Mouse (Mus musculus) hindbrain, embryonic 12.5 days (tissue): Measurements from ENCODE around the gene Slc9a1. TPM values are rescaled to one million over a fixed set of nuclear protein-coding genes. Genes with fewer than 3 reads are reported as not detected.

Experiments
- ATAC-seq: fragments of 200-750 bp; cut with Nextera tagmentation; 2 replicates; pipeline ENCODE4 v1.8.0; 2017; ENCODE audit warnings: moderate TSS enrichment; ENCODE audit not compliant: low FRiP score
- H3K27ac ChIP-seq: fragments of 300-500 bp; sonication (generic); 2 replicates; pipeline ENCODE4 v1.5.1; 2016; ENCODE audit warnings: mild to moderate bottlenecking
- H3K27me3 ChIP-seq: fragments of 300-500 bp; sonication (generic); 2 replicates; pipeline ENCODE4 v1.6.1; 2016; ENCODE audit warnings: mild to moderate bottlenecking
- H3K36me3 ChIP-seq: fragments of 300-500 bp; sonication (generic); 2 replicates; pipeline ENCODE4 v1.6.1; 2016; ENCODE audit warnings: mild to moderate bottlenecking
- H3K4me1 ChIP-seq: fragments of 300-500 bp; sonication (generic); 2 replicates; pipeline ENCODE4 v1.6.1; 2016
- H3K4me2 ChIP-seq: fragments of 300-500 bp; sonication (generic); replicated peaks from 2 replicates; pipeline ENCODE4 v1.6.1; 2016; ENCODE audit warnings: mild to moderate bottlenecking
- H3K4me3 ChIP-seq: fragments of 300-500 bp; sonication (generic); 2 replicates; pipeline ENCODE4 v1.5.1; 2016; ENCODE audit warnings: mild to moderate bottlenecking
- H3K9ac ChIP-seq: fragments of 300-500 bp; sonication (generic); 2 replicates; pipeline ENCODE4 v1.6.1; 2016; ENCODE audit warnings: mild to moderate bottlenecking, moderate library complexity
- H3K9me3 ChIP-seq: fragments of 300-500 bp; sonication (generic); replicated peaks from 2 replicates; pipeline ENCODE4 v1.6.1; 2016; ENCODE audit warnings: mild to moderate bottlenecking
- WGBS: fragments of 180-500 bp; shearing (Covaris S2); methylation state at CpG from one replicate; pipeline ENCODE4 v1.1.7; 2016; 5-methylcytosine and 5-hydroxymethylcytosine counted together
- polyA plus RNA-seq: library from polyadenylated mRNA; unstranded; fragments of >200 nt; fragmentation: Nextera tagmentation; extraction: Ambion mirVana; gene quantifications from 2 replicates; pipeline ENCODE4 v1.2.1, GENCODE M21; 2016

The Slc9a1 gene
- polyA plus RNA-seq, 1 experiment from 2014 or later: 9.5 TPM

- Histone ChIP-seq H3K4me3 (no peak overlapping the region), H3K4me1 (peaks cover 8% of the 10 kb centered on the region; the same call in 1 of the 2 replicates), H3K36me3 (no peaks in the 10 kb centered on the region), H3K27ac (no peak overlapping the region), H3K4me2 (no peak overlapping the region), H3K9ac (no peak overlapping the region), H3K9me3 (no peaks in the 10 kb centered on the region), H3K27me3 (no peaks in the 10 kb centered on the region)
- ATAC-seq: no peak
- WGBS: 15% methylated on average over 10 of the region's 10 CpGs
Observed at GRCm38 (mm10) chr4:133451536-133451935, 82.0 kb downstream of the Slc9a1 start.

GRCm38 (mm10) chr4:133452433-133452832 is 82.9 kb downstream of the Slc9a1 start:
- 81% methylated on average over 7 of the region's 7 CpGs for WGBS
- H3K4me3 ChIP-seq: no peak overlapping the region
- H3K36me3 ChIP-seq: no peaks in the 10 kb centered on the region
- no peak for ATAC-seq
- no peak overlapping the region for H3K9ac ChIP-seq
- H3K27ac ChIP-seq: no peak overlapping the region
- H3K27me3 ChIP-seq: no peaks in the 10 kb centered on the region
- H3K9me3 ChIP-seq: no peaks in the 10 kb centered on the region
- peaks cover 10% of the 10 kb centered on the region; the same call in 1 of the 2 replicates for H3K4me1 ChIP-seq
- H3K4me2 ChIP-seq: no peak overlapping the region

DNA sequence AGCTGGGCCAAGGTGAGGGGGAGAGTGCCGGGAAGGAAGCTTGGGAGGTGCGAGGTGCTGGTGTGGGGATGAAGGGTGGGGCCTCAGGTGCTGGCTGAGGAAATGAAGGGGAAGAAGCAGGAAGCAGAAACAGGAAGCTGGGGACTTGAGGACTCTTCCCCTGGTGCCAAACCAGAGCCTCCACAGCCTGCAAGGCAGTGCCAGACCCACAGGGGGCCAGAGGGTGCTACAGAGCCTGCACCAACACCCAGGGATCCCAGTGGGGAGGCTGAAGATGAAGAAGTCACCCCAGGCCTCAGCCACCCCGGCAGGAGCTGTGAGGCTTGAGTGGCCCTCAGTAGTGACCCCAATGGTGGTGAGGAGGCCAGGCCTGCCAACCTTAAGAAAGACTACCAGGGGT is 88.5 kb downstream of the Slc9a1 start:
- Histone ChIP-seq H3K9ac (0 out of 2 replicates have a peak overlapping the region, but pooled peaks have one; percentile 14), H3K4me2 (no peak overlapping the region), H3K4me1 (0 out of 2 replicates have a peak, but pooled peaks cover 3% of the 10 kb centered on the region), H3K9me3 (no peaks in the 10 kb centered on the region), H3K36me3 (no peaks in the 10 kb centered on the region), H3K27me3 (no peaks in the 10 kb centered on the region), H3K4me3 (no peak overlapping the region), H3K27ac (no peak overlapping the region)
- no peak for ATAC-seq
- WGBS: 70% methylated on average over 3 of the region's 3 CpGs

GRCm38 (mm10) chr4:133460006-133460405 is 90.5 kb downstream of the Slc9a1 start:
- Histone ChIP-seq H3K9me3 (no peaks in the 10 kb centered on the region), H3K4me1 (0 out of 2 replicates have a peak, but pooled peaks cover 3% of the 10 kb centered on the region), H3K36me3 (no peaks in the 10 kb centered on the region), H3K27me3 (peaks cover 4% of the 10 kb centered on the region; the same call in 1 of the 2 replicates), H3K4me2 (no peak overlapping the region), H3K9ac (no peak overlapping the region), H3K4me3 (no peak overlapping the region), H3K27ac (no peak overlapping the region)
- WGBS: 86% methylated on average over 1 of the region's 1 CpGs
- ATAC-seq: no peak

DNA sequence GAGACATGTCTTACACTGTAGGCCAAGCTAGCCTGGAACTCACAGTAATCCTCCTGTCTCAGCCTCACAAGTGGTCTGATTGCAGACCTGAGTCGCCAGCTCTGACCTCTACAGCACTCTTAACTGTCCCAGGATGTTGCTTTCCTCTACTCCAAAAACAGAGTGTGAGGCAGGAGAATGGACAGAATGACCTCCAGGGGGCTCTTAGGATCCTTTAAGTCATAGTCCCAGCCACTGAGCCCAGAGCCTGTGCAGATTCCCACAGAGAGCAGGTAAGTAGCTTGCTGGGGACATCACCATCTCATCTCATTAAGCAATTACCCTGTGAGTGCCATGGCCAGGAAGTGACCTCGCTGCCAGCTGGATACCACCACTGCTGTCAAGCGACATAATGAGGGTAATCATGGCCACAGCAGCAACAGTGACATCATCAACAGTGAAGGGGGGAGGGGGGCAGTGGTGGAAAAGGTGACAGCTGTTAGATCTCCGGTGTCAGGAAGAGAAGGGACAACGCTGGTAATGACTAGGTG is 91.4 kb downstream of the Slc9a1 start:
- Histone ChIP-seq H3K4me1 (0 out of 2 replicates have a peak, but pooled peaks cover 3% of the 10 kb centered on the region), H3K27me3 (peaks cover 4% of the 10 kb centered on the region; the same call in 1 of the 2 replicates), H3K9ac (no peak overlapping the region), H3K9me3 (no peaks in the 10 kb centered on the region), H3K27ac (no peak overlapping the region), H3K4me3 (no peak overlapping the region), H3K4me2 (no peak overlapping the region), H3K36me3 (no peaks in the 10 kb centered on the region)
- 51% methylated on average over 5 of the region's 5 CpGs for whole genome bisulfite sequencing
- no peak for ATAC-seq

DNA sequence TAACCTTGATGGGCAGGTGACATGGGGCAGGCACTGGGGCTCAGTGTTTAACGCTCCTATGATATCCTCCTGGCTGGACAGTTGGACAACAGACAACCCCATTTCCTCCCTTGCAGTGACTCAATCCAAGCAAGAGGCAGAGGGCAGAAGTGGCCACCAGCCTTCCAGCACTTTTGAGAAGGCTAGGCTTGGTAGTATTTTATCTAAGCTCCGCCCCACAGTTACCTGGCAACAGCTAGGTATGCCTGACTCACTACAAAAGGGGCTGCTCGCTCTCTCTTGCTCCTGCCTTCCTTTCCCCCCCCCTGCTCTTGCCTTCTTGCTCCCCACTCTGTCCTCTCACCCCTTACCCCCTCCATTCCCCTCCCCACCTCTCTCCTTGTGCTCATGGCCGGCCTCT is 91.9 kb downstream of the Slc9a1 start:
- Histone ChIP-seq H3K4me3 (no peak overlapping the region), H3K27me3 (peaks cover 4% of the 10 kb centered on the region; the same call in 1 of the 2 replicates), H3K4me1 (0 out of 2 replicates have a peak, but pooled peaks cover 3% of the 10 kb centered on the region), H3K9me3 (no peaks in the 10 kb centered on the region), H3K36me3 (no peaks in the 10 kb centered on the region), H3K27ac (no peak overlapping the region), H3K9ac (no peak overlapping the region), H3K4me2 (no peak overlapping the region)
- no peak for ATAC-seq
- WGBS: 83% methylated on average over 4 of the region's 4 CpGs

GRCm38 (mm10) chr4:133463184-133463583 is 93.7 kb downstream of the Slc9a1 start:
- WGBS: 67% methylated on average over 6 of the region's 6 CpGs
- no peak overlapping the region for H3K9ac ChIP-seq
- no peaks in the 10 kb centered on the region for H3K9me3 ChIP-seq
- peaks cover 5% of the 10 kb centered on the region for H3K4me1 ChIP-seq
- H3K36me3 ChIP-seq: no peaks in the 10 kb centered on the region
- peaks cover 9% of the 10 kb centered on the region; the same call in 1 of the 2 replicates for H3K27me3 ChIP-seq
- no peak overlapping the region for H3K4me3 ChIP-seq
- no peak for ATAC-seq
- H3K27ac ChIP-seq: no peak overlapping the region
- H3K4me2 ChIP-seq: no peak overlapping the region

GRCm38 (mm10) chr4:133468080-133468479 is 98.6 kb downstream of the Slc9a1 start:
- Histone ChIP-seq H3K27ac (no peak overlapping the region), H3K4me1 (peaks cover 9% of the 10 kb centered on the region), H3K9ac (peak overlapping the region; percentile 60), H3K27me3 (peaks cover 23% of the 10 kb centered on the region), H3K4me3 (peak overlapping the region; percentile 37), H3K9me3 (peaks cover 4% of the 10 kb centered on the region; the same call in 1 of the 2 replicates), H3K36me3 (no peaks in the 10 kb centered on the region), H3K4me2 (peak overlapping the region; percentile 67)
- ATAC-seq: no peak
- WGBS: 1% methylated on average over 26 of the region's 27 CpGs

DNA sequence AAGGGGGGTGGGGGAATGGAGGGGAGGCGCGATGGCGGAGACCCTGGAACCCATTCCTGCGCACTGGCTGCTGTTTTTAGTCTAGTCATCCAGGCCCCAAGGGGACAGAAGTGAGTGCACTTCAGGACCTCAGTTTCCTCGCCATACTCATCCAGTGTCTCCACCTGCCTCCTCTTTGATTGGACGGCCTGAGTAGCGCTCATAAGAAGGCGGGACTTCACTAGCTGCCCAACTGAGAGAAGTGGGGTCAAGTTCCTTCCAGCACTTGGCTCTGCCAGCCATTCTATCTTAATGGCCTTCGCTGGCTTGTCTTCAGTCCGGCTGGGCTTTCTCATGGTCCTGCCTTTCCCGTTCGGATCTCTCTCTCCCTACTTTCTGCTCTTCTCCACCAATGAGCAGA is 99.6 kb downstream of the Slc9a1 start:
- H3K4me2 ChIP-seq: peak overlapping the region; percentile 67; the same call in 1 of the 2 replicates
- peaks cover 9% of the 10 kb centered on the region for H3K4me1 ChIP-seq
- H3K9ac ChIP-seq: no peak overlapping the region
- ATAC-seq: no peak
- peaks cover 4% of the 10 kb centered on the region; the same call in 1 of the 2 replicates for H3K9me3 ChIP-seq
- peaks cover 23% of the 10 kb centered on the region for H3K27me3 ChIP-seq
- 17% methylated on average over 12 of the region's 12 CpGs for WGBS
- H3K4me3 ChIP-seq: no peak overlapping the region
- no peak overlapping the region for H3K27ac ChIP-seq
- H3K36me3 ChIP-seq: no peaks in the 10 kb centered on the region

GRCm38 (mm10) chr4:133471135-133471821 is 101.8 kb downstream of the Slc9a1 start:
- peaks cover 9% of the 10 kb centered on the region for H3K4me1 ChIP-seq
- no peak for ATAC-seq
- no peaks in the 10 kb centered on the region for H3K36me3 ChIP-seq
- H3K9me3 ChIP-seq: peaks cover 4% of the 10 kb centered on the region; the same call in 1 of the 2 replicates
- peaks cover 23% of the 10 kb centered on the region for H3K27me3 ChIP-seq
- no peak overlapping the region for H3K4me2 ChIP-seq
- no peak overlapping the region for H3K4me3 ChIP-seq
- H3K9ac ChIP-seq: no peak overlapping the region
- 80% methylated on average over 7 of the region's 7 CpGs for WGBS
- H3K27ac ChIP-seq: no peak overlapping the region
